Mouse (Mus musculus): Measurements from ENCODE around the gene Lhfpl2. TPM values are rescaled to one million over a fixed set of nuclear protein-coding genes. Genes with fewer than 3 reads are reported as not detected.

Gene Lhfpl2
- total and polyA plus RNA-seq, 3 experiments = not detected

DNA sequence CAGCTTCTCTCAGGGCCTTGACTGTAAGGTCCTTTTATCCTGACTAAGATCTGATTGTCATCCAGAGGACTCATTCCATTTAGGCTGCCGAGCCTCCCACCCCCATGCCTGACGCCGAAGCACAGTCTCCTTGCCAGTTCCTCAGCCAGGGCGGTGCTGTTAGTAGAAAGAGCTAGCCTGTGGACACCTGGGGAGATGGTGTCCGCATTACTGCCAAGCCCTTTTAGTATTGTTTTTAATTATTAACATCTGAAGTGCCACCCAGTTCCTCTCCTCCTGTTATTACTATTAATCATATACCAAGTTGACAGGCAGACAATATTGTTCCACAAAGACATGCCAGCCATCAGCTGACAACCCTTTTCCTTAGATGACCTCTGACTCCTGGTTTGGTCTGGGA lies 124.4 kb downstream of the Lhfpl2 start:
- in situ Hi-C loops (cut with MboI; ENCODE audit: low pct_ligation_motif_present, low pct_unique_long_range_greater_than_20kb, low sequenced_read_pairs) = no loop called here
- no peak for TF ChIP-seq USF1 (IDR thresholded peaks at IDR 0.05; ENCODE audit: low read depth, low read length)
- no peak for TF ChIP-seq MAX (IDR thresholded peaks at IDR 0.05; ENCODE audit: low read length)
- TF ChIP-seq BHLHE40 (IDR thresholded peaks at IDR 0.05; ENCODE audit: low read depth, low read length) = no peak
- no peak for TF ChIP-seq E2F4 (IDR thresholded peaks at IDR 0.05; ENCODE audit: insufficient replicate concordance, low read depth, low read length)
- TF ChIP-seq SIN3A (IDR thresholded peaks at IDR 0.05; ENCODE audit: low read length) = no peak
- TF ChIP-seq ZMIZ1 (IDR thresholded peaks at IDR 0.05; ENCODE audit: low read depth, low read length) = no peak
- TF ChIP-seq USF2 (conservative IDR thresholded peaks at IDR 0.05; ENCODE audit: low read depth, low read length) = no peak
- no peak for TF ChIP-seq KAT2A (IDR thresholded peaks at IDR 0.05; ENCODE audit: insufficient replicate concordance, low read length)
- TF ChIP-seq MEF2A (IDR thresholded peaks at IDR 0.05; ENCODE audit: borderline replicate concordance, low read depth, low read length) = no peak
- TF ChIP-seq RCOR1 (conservative IDR thresholded peaks at IDR 0.05; ENCODE audit: low read depth, low read length) = no peak
- TF ChIP-seq EP300 (IDR thresholded peaks at IDR 0.05; ENCODE audit: low read length) = no peak
- TF ChIP-seq POLR2AphosphoS2 (IDR thresholded peaks at IDR 0.05; ENCODE audit: low read depth, low read length) = no peak
- no peak for TF ChIP-seq JUND (conservative IDR thresholded peaks at IDR 0.05; ENCODE audit: low read depth, low read length)
- TF ChIP-seq RAD21 (IDR thresholded peaks at IDR 0.05; ENCODE audit: low read depth, low read length) = no peak
- TF ChIP-seq PAX5 (IDR thresholded peaks at IDR 0.05; ENCODE audit: low read length) = no peak
- no peak for TF ChIP-seq CHD2 (IDR thresholded peaks at IDR 0.05; ENCODE audit: low read length)
- TF ChIP-seq CHD1 (IDR thresholded peaks at IDR 0.05; ENCODE audit: low read depth, low read length) = no peak
- 0 out of 4 replicates have a peak, but pooled peaks cover 0 to 5% of the 10 kb centered on the region in 2 experiments for H3K4me1 ChIP-seq (ENCODE audit: control insufficient read depth in 1 of 2, insufficient read depth in 2 of 2)
- H3K36me3 ChIP-seq (replicated peaks in 1 of 2; ENCODE audit: control insufficient read depth in 1 of 2, insufficient read depth in 1 of 2, low read length in 1 of 2) = no peaks in the 10 kb centered on the region
- H3K79me2 ChIP-seq (replicated peaks; ENCODE audit: control insufficient read depth, extremely low read depth, insufficient read depth, poor library complexity, severe bottlenecking) = no peaks in the 10 kb centered on the region
- H3K27me3 ChIP-seq (replicated peaks) = no peaks in the 10 kb centered on the region
- no peak overlapping the region for H3K4me3 ChIP-seq (replicated peaks in 1 of 3; ENCODE audit: low read depth in 2 of 3, low read length in 2 of 3, poor library complexity in 1 of 3)
- H3K9me3 ChIP-seq (replicated peaks; ENCODE audit: low read length) = no peaks in the 10 kb centered on the region
- H3K27ac ChIP-seq (ENCODE audit: insufficient read depth, low read depth) = no peak overlapping the region
- H3K9ac ChIP-seq (ENCODE audit: insufficient read depth, low read depth) = no peak overlapping the region
- no peak for DNase-seq (ENCODE audit: extremely low read depth)
- no peak overlapping the region for H3K4me2 ChIP-seq (ENCODE audit: insufficient read depth, low read depth, poor library complexity, severe bottlenecking)
- dilution Hi-C loops (cut with MboI; ENCODE audit: extremely low pct_ligation_motif_present, extremely low pct_unique_long_range_greater_than_20kb, low sequenced_read_pairs) = no loop called here

- Histone ChIP-seq H3K4me1 (ENCODE audit: control insufficient read depth in 1 of 2, insufficient read depth in 2 of 2) (0 out of 4 replicates have a peak, but pooled peaks cover 0 to 5% of the 10 kb centered on the region in 2 experiments), H3K4me3 (replicated peaks in 1 of 3; ENCODE audit: low read depth in 2 of 3, low read length in 2 of 3, poor library complexity in 1 of 3) (no peak overlapping the region), H3K27me3 (replicated peaks) (no peaks in the 10 kb centered on the region), H3K9ac (ENCODE audit: insufficient read depth, low read depth) (no peak overlapping the region), H3K36me3 (replicated peaks in 1 of 2; ENCODE audit: control insufficient read depth in 1 of 2, insufficient read depth in 1 of 2, low read length in 1 of 2) (no peaks in the 10 kb centered on the region), H3K4me2 (ENCODE audit: insufficient read depth, low read depth, poor library complexity, severe bottlenecking) (no peak overlapping the region), H3K79me2 (replicated peaks; ENCODE audit: control insufficient read depth, extremely low read depth, insufficient read depth, poor library complexity, severe bottlenecking) (no peaks in the 10 kb centered on the region), H3K9me3 (replicated peaks; ENCODE audit: low read length) (no peaks in the 10 kb centered on the region), H3K27ac (ENCODE audit: insufficient read depth, low read depth) (no peak overlapping the region)
- dilution Hi-C loops (cut with MboI; ENCODE audit: extremely low pct_ligation_motif_present, extremely low pct_unique_long_range_greater_than_20kb, low sequenced_read_pairs) (no loop called here), in situ Hi-C loops (cut with MboI; ENCODE audit: low pct_ligation_motif_present, low pct_unique_long_range_greater_than_20kb, low sequenced_read_pairs) (no loop called here)
- no peak for DNase-seq (ENCODE audit: extremely low read depth)
- TF ChIP-seq POLR2AphosphoS2 (IDR thresholded peaks at IDR 0.05; ENCODE audit: low read depth, low read length) (no peak), KAT2A (IDR thresholded peaks at IDR 0.05; ENCODE audit: insufficient replicate concordance, low read length) (no peak), JUND (conservative IDR thresholded peaks at IDR 0.05; ENCODE audit: low read depth, low read length) (no peak), CHD1 (IDR thresholded peaks at IDR 0.05; ENCODE audit: low read depth, low read length) (no peak), POLR2A (IDR thresholded peaks at IDR 0.05; ENCODE audit: low read depth, low read length) (no peak), E2F4 (IDR thresholded peaks at IDR 0.05; ENCODE audit: insufficient replicate concordance, low read depth, low read length) (no peak), ELF1 (IDR thresholded peaks at IDR 0.05; ENCODE audit: low read depth, low read length) (no peak), TBP (conservative IDR thresholded peaks at IDR 0.05; ENCODE audit: low read depth, low read length) (no peak), ZMIZ1 (IDR thresholded peaks at IDR 0.05; ENCODE audit: low read depth, low read length) (no peak)
Observed at GRCm38 (mm10) chr13:94183372-94184021, 125.9 kb downstream of the Lhfpl2 start.
